Mouse (Mus musculus): ENCODE results near the gene Drd4.

DNA sequence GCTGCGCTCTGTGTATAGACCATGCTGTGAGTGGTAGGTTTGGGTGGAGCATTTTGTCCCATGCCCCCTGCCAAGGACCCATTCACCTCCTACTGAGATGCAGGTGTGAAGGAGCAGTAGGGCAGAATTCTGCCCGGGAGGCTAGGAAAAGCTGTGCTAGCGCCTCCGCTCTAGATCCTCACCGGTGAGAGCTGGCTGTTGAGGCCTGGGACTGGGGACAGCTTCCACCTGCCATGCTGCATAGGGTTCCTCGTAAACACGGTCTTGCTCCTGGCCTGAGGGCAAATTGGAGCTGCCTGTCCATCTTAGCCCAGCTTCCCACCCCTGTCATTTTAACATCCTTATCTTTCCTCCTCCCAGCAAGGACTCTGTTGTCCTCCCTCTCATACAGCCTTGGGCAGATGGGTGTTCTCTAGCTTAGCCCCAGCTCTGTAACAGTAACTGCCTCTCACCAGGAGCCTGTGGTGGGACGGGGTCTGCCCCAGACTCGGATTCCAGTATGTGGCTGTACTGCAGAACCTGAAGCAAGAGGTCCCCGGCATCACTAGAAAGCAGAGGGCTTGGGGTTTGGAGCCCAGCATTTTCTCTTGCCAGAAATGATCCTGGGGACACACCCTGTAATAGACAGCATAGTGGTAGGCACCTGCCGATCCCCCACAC lies 27.6 kb upstream of the Drd4 start:
- TF ChIP-seq CTCF (IDR thresholded peaks at IDR 0.05; ENCODE audit: low read depth): no peak
- no peak for TF ChIP-seq EP300 (IDR thresholded peaks at IDR 0.05; ENCODE audit: low read depth)
